Mouse (Mus musculus): ENCODE data around the gene Znfx1.
"Not testable (repeated sequence)": the region's sequence is repeated elsewhere in the genome, so short reads cannot be mapped to it uniquely, and the experiment has no call there.

Znfx1 gene

GRCm38 (mm10) chr2:167053127-167053844, 9.5 kb downstream of the Znfx1 start:
- no peak for DNase-seq (ENCODE audit: low read depth, low spot score)

DNA sequence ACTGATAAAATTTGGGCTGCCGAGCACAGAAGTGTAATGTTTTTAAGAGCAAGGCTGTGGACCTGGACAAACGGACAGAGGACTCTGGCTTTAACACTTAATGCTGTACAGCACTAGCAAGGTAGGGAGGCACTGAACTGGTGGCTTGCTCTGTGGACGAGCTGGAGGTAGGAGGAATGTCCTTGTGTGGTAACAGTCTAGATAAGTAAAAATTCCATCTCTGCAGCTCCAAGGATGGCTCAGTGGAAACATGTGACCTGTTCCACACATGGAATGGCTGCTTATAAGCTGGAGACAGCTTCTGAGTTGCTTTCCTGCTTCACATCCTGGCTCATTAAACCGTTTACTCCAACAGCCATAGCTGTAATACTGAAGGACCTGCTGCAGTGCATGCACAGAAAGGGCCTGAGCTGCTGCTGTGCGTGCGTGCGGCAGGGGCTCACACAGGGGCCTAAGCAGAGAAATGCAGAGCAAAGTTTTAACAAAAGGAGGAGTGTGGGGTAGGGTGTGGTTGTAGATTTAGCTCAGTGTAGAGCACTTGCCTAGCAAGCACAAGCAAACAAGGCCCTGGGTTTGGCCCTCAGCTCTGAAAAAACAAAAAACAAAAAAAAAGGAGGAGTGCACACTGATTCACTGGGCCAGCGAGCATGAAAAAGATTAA, 14.0 kb downstream of the Znfx1 start:
- no peak for DNase-seq (ENCODE audit: low read depth, low spot score)

DNA sequence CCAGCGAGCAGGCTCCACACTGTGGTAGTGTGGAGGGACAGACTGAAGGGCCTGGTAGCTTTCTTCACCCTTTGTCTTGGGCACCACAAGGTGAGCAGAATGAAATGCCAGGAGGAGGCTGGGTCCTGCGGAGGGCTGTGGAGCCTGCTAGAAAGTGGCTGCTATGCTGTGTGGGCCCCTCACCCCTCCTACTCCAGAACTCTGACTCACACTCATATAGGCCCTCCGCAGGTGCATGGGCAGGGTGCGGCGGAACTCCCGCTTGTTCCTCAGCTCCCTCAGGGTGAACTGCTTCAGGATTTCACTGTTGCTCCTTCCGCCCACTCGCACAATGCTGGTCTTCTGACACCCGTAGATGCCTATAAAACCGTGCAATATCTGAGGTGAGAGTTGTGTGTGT, 14.6 kb downstream of the Znfx1 start:
- no peak for DNase-seq (ENCODE audit: low read depth, low spot score)

DNA sequence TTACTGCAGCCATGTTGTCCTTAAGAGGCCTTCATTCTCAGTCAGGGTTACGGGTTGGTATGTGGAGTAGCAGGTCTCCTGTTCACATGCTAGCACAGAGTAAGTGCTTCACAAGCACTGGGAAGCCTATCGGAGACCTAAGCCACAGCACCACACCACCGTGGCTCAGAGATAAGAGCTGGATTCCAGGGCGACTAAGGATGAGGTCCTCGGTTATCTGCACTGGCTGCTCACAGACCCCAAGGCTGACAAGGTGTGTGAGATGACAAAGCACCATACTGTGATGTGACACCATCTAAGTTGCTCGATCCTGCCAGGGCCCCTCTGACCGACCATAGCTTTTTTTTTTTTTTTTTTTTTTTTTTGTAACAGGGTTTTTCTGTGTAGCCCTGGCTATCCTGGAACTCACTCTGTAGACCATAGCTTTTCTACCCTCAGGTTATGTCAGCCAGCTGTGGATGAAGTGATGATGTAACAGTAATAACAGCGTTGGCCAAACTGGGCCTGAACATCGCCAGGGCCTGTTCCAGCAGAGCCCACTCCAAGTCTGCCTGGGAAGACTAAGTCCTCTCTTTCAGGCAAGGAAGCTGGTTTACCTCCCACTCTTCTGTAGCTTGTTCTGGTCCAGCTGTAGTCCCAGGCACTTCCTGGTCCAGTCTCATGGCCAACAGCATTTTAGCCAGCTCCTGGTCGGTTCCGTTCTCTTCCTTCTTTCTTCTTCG, 19.3 kb downstream of the Znfx1 start:
- no peak for DNase-seq (ENCODE audit: low read depth, low spot score)

DNA sequence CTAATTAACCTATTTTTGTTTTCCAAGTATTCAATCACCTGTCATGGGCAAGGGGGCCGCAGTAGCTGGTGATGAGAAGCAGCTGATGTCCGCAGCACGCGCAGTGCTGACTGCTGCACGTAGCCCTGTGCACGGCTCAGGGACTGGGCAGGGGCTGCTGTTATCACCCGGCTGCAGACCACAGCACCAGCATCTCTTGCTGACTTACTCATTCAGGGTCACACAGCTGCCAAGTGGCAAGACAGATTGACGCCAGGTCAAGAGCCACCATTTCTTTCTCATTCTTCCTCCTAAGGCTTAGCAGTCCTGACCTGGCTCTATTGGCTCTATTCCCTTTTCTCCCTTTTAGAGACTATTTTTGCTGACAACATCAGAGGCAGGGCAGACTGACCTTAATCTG, 23.4 kb downstream of the Znfx1 start:
- DNase-seq (ENCODE audit: low read depth, low spot score) = no peak

- no peak for DNase-seq (ENCODE audit: low read depth, low spot score)
Measured at GRCm38 (mm10) chr2:167038716-167039115, 24.1 kb downstream of the Znfx1 start.

DNA sequence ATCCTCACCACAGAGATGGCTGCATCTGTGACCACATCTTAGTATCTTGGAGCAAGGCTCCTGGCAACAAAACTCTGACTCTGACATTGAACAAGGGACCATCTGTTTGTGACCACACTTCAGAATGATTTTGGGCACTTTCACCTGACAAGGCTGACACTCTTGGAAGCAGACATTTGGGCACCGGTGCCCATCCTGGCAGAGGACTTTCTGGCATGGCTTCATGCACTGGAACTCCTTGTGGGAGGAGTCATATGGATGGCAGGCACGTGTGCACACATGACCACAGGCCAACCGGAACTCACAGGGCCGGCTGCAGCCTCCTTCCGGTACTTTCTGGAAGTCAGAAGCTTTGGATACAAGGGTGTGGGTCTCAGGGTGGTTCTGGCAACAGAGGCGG, 24.5 kb downstream of the Znfx1 start:
- no peak for DNase-seq (ENCODE audit: low read depth, low spot score)

DNA sequence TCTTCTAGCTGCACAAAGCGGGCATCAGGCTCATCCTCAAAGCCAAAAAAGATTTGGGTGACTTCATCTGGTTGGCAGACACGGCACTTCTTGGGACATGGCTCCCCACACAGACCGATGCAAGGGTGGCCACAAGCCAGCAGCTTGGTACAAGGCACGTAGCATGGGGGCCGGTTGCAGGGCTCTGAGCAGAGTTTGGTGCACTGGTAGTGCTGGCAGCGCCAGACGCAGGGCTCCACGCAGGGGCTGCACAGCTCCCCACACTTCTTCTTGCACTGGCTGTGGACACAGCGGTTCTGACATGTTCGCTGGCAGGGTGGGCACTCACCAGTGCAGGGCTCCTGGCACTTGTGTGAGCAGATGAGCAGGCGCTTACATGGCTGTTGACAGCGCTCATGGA, 25.1 kb downstream of the Znfx1 start:
- DNase-seq (ENCODE audit: low read depth, low spot score) = no peak

GRCm38 (mm10) chr2:167030507-167030906, 32.3 kb downstream of the Znfx1 start:
- DNase-seq (ENCODE audit: low read depth, low spot score) = no peak

GRCm38 (mm10) chr2:167028553-167028952, 34.3 kb downstream of the Znfx1 start:
- no peak for DNase-seq (ENCODE audit: low read depth, low spot score)

DNA sequence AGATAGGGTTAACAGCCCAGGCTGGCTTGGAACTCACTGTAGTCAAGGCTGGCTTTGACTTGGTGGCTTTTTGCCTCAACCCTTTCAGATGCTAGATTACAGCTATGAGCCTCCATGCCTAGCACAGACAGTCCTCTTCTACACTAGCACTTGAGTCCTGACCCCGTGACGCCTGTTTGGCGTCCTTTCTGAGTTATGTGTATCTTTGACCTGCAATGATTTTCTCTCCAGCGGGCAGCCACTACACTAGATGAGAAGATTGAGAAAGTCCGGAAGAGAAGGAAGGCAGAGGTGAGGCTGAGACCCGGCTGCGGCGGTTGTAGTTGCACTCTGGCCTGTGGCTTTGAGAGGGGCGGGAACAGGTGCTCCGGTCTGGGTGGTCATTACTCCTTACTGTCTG, 43.4 kb downstream of the Znfx1 start:
- no peak for DNase-seq (ENCODE audit: low read depth, low spot score)

DNA sequence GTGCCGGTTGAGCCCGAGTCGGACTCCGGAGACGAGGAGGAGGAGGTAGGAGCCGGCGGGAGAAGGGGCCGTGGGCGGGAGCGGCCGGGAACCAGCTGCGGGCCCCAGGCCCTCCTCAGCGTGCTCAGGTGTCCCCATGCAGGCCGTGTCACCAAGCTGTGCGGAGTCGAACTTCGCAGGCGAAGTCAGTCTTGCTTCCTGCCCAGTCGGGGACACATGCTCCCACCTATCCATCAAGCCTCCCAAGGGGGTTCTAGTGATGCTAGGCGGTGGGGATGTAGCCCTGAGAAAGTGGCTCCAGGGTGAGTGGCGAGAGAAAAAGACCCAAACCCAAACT, 47.5 kb downstream of the Znfx1 start:
- no peak for DNase-seq (ENCODE audit: low read depth, low spot score)

GRCm38 (mm10) chr2:167014702-167015381, 48.0 kb downstream of the Znfx1 start, which contains the start of gene Ddx27:
TSS of gene Ddx27 (plus strand) at chr2:167015193.
- DNase-seq (ENCODE audit: low read depth, low spot score) = peak; percentile 91

DNA sequence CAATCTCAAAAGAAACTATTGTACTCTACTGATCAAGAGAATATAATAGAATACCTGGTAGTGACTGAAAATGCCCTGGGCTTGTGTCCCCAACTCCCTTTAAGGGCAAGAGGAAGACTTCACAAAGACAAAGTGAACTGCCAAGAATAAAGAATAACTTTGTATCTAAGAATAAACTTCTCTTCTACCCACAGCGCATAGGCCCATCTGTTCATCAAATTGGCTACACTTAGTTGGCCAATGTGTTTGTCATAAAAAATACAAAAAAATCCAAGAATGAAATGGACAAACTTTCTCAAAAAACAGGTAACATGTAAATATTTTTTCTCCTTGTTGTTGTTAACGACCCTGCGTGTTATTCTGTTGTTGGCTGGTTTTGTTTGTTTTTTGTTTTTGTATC, 52.3 kb downstream of the Znfx1 start:
- no peak for DNase-seq (ENCODE audit: low read depth, low spot score)

- no peak for DNase-seq (ENCODE audit: low read depth, low spot score)
Measured at GRCm38 (mm10) chr2:167009483-167009882, 53.3 kb downstream of the Znfx1 start.

- DNase-seq (ENCODE audit: low read depth, low spot score) = not testable (repeated sequence)
Measured at GRCm38 (mm10) chr2:167007565-167007964, 55.2 kb downstream of the Znfx1 start.

DNA sequence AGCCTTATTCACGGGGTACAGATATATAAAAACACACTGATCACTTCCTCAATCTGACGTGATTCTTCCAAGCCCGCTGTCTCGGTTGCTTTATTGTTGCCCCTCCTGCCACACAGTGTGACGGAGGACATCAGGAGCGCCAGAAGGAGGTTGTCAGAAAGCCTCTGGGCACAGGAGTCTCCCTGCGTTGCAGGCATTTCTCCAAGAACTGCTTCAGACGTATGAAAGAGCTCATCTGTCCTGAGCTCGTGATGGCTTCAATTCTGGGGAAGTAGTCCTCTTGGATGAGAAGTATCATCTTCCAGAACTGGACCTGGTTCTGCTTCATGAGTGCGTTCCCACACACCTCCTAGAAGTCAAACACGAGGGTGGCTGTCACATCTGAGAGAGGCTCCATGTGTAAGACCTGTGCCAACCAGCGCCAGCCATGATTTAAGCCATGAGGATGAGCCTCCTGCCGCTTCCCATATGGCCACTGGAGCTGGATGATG, 55.8 kb downstream of the Znfx1 start:
- DNase-seq (ENCODE audit: low read depth, low spot score) = no peak

DNA sequence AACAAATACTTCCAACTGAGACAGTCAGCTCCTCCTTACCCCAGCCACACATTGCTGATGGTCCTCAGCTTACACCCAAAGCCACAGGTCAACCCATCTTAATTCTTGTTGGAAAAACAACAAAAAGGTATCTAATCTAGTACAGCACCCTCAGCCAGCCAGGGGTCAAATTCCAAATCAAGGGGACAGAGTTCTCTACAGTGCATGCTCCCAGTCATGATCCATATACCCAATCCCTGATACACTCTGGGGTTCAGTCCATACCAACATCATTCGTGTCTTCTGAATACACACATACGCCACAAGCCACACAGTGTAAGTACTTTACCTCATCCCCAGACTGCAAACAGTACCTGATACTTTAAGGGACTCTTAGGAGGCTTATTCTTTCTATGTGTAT, 56.5 kb downstream of the Znfx1 start:
- DNase-seq (ENCODE audit: low read depth, low spot score) = no peak

- peak; percentile 81 for DNase-seq (ENCODE audit: low read depth, low spot score)
Measured at GRCm38 (mm10) chr2:167004099-167004854, 58.5 kb downstream of the Znfx1 start.

GRCm38 (mm10) chr2:167001486-167001885, 61.3 kb downstream of the Znfx1 start:
- DNase-seq (ENCODE audit: low read depth, low spot score) = peak; percentile 23

DNA sequence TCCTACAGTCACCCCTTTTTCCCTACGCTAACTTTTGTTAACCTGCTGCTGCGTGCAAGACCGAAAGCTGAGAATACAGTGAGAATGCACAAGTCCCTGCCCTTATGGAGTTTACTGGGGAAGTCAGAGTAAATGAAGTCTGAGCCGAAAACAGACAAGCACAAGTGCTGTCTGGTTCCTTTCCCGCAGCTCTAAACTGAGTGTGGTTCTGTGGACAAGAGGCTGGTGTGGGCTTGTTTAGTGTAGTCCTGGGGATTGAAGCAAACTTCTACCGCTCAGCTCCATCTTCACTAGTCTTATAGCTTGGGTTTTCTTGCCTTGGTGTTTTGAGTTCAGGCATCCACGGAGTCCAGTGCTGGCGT, 66.3 kb downstream of the Znfx1 start:
- no peak for DNase-seq (ENCODE audit: low read depth, low spot score)
